Mouse (Mus musculus) intestine, embryonic 15.5 days (tissue): ENCODE measurements around the gene Ypel2. TPM values are rescaled to one million over a fixed set of nuclear protein-coding genes. Genes with fewer than 3 reads are reported as not detected.

Source experiments
- ATAC-seq: fragments of 200-750 bp; cut with Nextera tagmentation; 2 replicates; pipeline ENCODE4 v1.8.0; 2017; ENCODE audit warnings: moderate TSS enrichment, moderate library complexity
- H3K27ac ChIP-seq: fragments of 300-500 bp; sonication (generic); 2 replicates; pipeline ENCODE4 v1.5.1; 2015; ENCODE audit warnings: mild to moderate bottlenecking, inconsistent platforms
- H3K27me3 ChIP-seq: fragments of 300-500 bp; sonication (generic); replicated peaks from 2 replicates; pipeline ENCODE4 v1.6.1; 2015; ENCODE audit warnings: inconsistent platforms
- H3K36me3 ChIP-seq: fragments of 300-500 bp; sonication (generic); 2 replicates; pipeline ENCODE4 v1.6.1; 2015; ENCODE audit warnings: inconsistent platforms
- H3K4me1 ChIP-seq: fragments of 300-500 bp; sonication (generic); replicated peaks from 2 replicates; pipeline ENCODE4 v1.6.1; 2015; ENCODE audit warnings: inconsistent platforms
- H3K4me2 ChIP-seq: fragments of 300-500 bp; sonication (generic); replicated peaks from 2 replicates; pipeline ENCODE4 v1.6.1; 2015; ENCODE audit warnings: mild to moderate bottlenecking, inconsistent platforms
- H3K4me3 ChIP-seq: fragments of 300-500 bp; sonication (generic); replicated peaks from 2 replicates; pipeline ENCODE4 v1.5.1; 2015; ENCODE audit warnings: inconsistent platforms
- H3K9ac ChIP-seq: fragments of 300-500 bp; sonication (generic); 2 replicates; pipeline ENCODE4 v1.6.1; 2015; ENCODE audit warnings: inconsistent platforms
- H3K9me3 ChIP-seq: fragments of 300-500 bp; sonication (generic); 2 replicates; pipeline ENCODE4 v1.6.1; 2016; ENCODE audit warnings: inconsistent platforms
- WGBS: fragments of 180-500 bp; shearing (Covaris S2); methylation state at CpG from one replicate; pipeline ENCODE4 v1.1.7; 2015; 5-methylcytosine and 5-hydroxymethylcytosine counted together
- polyA plus RNA-seq: library from polyadenylated mRNA; unstranded; fragments of >200 nt; fragmentation: Nextera tagmentation; extraction: Ambion mirVana; gene quantifications from 2 replicates; pipeline ENCODE4 v1.2.1, GENCODE M21; 2015

Gene Ypel2
- polyA plus RNA-seq, 1 experiment from 2014 or later: 7.5 TPM

DNA sequence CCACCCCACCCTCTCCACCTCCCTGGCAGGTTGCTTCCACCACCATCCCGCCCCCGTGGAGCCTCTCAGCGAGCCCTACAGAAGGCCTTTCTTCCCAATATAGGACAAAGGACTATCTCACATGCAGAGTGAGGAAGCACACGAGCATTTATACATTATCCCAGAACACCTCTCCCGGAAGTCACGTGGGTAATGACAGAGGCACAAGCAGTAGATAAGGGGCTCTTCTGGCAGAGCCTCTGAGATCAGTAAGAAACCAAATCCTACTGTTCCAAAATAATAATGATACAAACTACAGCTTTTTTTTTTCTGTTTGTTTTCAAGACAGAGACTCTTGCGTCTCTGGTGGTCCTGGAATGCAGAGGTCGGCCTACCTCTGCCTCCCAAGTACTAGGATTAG, 51.6 kb downstream of the Ypel2 start:
- H3K9ac ChIP-seq: no peak overlapping the region
- no peak overlapping the region for H3K4me2 ChIP-seq
- H3K27me3 ChIP-seq: no peaks in the 10 kb centered on the region
- 88% methylated on average over 8 of the region's 8 CpGs for WGBS
- H3K36me3 ChIP-seq: 0 out of 2 replicates have a peak, but pooled peaks cover 5% of the 10 kb centered on the region
- H3K4me1 ChIP-seq: peaks cover 9% of the 10 kb centered on the region; the same call in 1 of the 2 replicates
- no peaks in the 10 kb centered on the region for H3K9me3 ChIP-seq
- ATAC-seq: no peak
- no peak overlapping the region for H3K27ac ChIP-seq
- no peak overlapping the region for H3K4me3 ChIP-seq

- Histone ChIP-seq H3K4me1 (peaks cover 7% of the 10 kb centered on the region; the same call in 1 of the 2 replicates), H3K27ac (no peak overlapping the region), H3K36me3 (0 out of 2 replicates have a peak, but pooled peaks cover 5% of the 10 kb centered on the region), H3K4me3 (no peak overlapping the region), H3K9me3 (no peaks in the 10 kb centered on the region), H3K27me3 (no peaks in the 10 kb centered on the region), H3K4me2 (no peak overlapping the region), H3K9ac (no peak overlapping the region)
- ATAC-seq: no peak
- WGBS: 79% methylated on average over 6 of the region's 6 CpGs
Observed at GRCm38 (mm10) chr11:86939503-86939902, 54.0 kb downstream of the Ypel2 start.

- H3K4me2 ChIP-seq: no peak overlapping the region
- no peaks in the 10 kb centered on the region for H3K27me3 ChIP-seq
- WGBS: 88% methylated on average over 3 of the region's 3 CpGs
- H3K27ac ChIP-seq: no peak overlapping the region
- H3K9me3 ChIP-seq: no peaks in the 10 kb centered on the region
- H3K36me3 ChIP-seq: no peaks in the 10 kb centered on the region
- no peak overlapping the region for H3K4me3 ChIP-seq
- H3K4me1 ChIP-seq: peaks cover 3% of the 10 kb centered on the region; the same call in 1 of the 2 replicates
- ATAC-seq: no peak
- H3K9ac ChIP-seq: no peak overlapping the region
Observed at GRCm38 (mm10) chr11:86938551-86938950, 55.0 kb downstream of the Ypel2 start.

GRCm38 (mm10) chr11:86938108-86938507, 55.4 kb downstream of the Ypel2 start:
- Histone ChIP-seq H3K9ac (no peak overlapping the region), H3K9me3 (no peaks in the 10 kb centered on the region), H3K4me1 (peaks cover 3% of the 10 kb centered on the region; the same call in 1 of the 2 replicates), H3K4me3 (no peak overlapping the region), H3K27ac (no peak overlapping the region), H3K27me3 (no peaks in the 10 kb centered on the region), H3K36me3 (no peaks in the 10 kb centered on the region), H3K4me2 (no peak overlapping the region)
- WGBS: 89% methylated on average over 4 of the region's 4 CpGs
- no peak for ATAC-seq

GRCm38 (mm10) chr11:86936938-86937337, 56.6 kb downstream of the Ypel2 start:
- ATAC-seq: no peak
- WGBS: 62% methylated on average over 9 of the region's 9 CpGs
- H3K27ac ChIP-seq: no peak overlapping the region

DNA sequence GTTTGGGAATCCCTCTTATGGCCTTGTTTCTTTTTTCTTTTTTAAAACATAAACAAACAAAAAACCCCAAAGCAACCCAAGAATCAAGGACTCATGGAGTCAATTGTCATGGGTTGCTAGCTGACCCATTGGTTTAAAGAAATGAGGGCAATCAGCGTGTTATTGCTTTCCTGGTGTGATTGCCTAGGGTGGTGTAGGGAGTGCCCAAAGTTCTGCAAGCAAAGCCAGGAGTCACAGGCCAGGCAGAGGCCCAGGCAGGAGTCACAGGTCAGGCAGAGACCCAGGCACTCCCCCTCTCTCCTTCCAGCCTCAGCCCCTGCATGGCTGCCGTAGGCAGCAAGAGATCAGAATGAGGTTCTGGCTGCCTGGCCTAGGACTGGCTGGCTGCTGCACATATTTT, 58.6 kb downstream of the Ypel2 start:
- no peak overlapping the region for H3K4me2 ChIP-seq
- no peak; the same call in 1 of the 2 replicates for ATAC-seq
- no peaks in the 10 kb centered on the region for H3K27me3 ChIP-seq
- no peaks in the 10 kb centered on the region for H3K36me3 ChIP-seq
- no peak overlapping the region for H3K4me3 ChIP-seq
- peaks cover 5% of the 10 kb centered on the region for H3K4me1 ChIP-seq
- no peak overlapping the region for H3K9ac ChIP-seq
- 0 out of 2 replicates have a peak overlapping the region, but pooled peaks have one; percentile 44 for H3K27ac ChIP-seq
- no peaks in the 10 kb centered on the region for H3K9me3 ChIP-seq
- WGBS: 58% methylated on average over 2 of the region's 2 CpGs

More at GRCm38 (mm10) chr11:86936938-86937337, 56.6 kb downstream of the Ypel2 start:
- Histone ChIP-seq H3K4me1 (peaks cover 5% of the 10 kb centered on the region), H3K9ac (no peak overlapping the region), H3K9me3 (no peaks in the 10 kb centered on the region), H3K4me2 (no peak overlapping the region), H3K27me3 (no peaks in the 10 kb centered on the region), H3K4me3 (no peak overlapping the region), H3K36me3 (no peaks in the 10 kb centered on the region)

GRCm38 (mm10) chr11:86932201-86932600, 61.3 kb downstream of the Ypel2 start:
- H3K36me3 ChIP-seq: no peaks in the 10 kb centered on the region
- H3K4me3 ChIP-seq: no peak overlapping the region
- no peak overlapping the region for H3K4me2 ChIP-seq
- H3K9ac ChIP-seq: no peak overlapping the region
- H3K27ac ChIP-seq: no peak overlapping the region
- no peaks in the 10 kb centered on the region for H3K27me3 ChIP-seq
- no peak for ATAC-seq
- H3K4me1 ChIP-seq: peaks cover 5% of the 10 kb centered on the region
- WGBS: 66% methylated on average over 2 of the region's 2 CpGs
- H3K9me3 ChIP-seq: no peaks in the 10 kb centered on the region

DNA sequence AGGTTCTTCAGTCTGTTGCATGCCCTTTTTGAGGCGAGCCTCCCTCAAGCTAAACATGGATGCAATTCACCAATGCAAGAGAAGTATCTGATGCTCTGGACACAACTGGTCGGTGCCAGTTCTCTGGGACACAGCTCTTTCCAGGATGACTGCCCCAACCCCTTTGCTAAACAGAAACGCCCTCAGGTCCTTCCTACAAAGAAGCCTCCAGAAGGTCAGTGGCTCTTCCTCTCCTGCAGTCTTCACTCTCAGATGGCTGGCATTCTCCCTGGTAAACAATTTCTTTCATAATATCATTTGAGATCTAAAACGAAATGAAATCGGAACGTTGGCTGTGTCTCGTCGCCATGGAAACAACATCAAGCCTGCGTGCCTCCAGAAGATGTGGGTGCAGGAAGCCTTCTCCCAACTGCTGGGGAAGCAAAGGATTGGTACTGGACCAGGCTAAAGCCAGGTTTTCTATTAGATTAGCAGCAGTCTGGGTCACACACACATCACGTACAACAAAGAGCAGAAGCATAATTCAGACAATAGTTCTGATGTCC, 62.8 kb downstream of the Ypel2 start:
- ATAC-seq: no peak
- no peak overlapping the region for H3K4me3 ChIP-seq
- no peaks in the 10 kb centered on the region for H3K27me3 ChIP-seq
- 65% methylated on average over 10 of the region's 10 CpGs for WGBS
- no peak overlapping the region for H3K27ac ChIP-seq
- H3K4me1 ChIP-seq: peaks cover 5% of the 10 kb centered on the region
- H3K9ac ChIP-seq: no peak overlapping the region
- no peaks in the 10 kb centered on the region for H3K36me3 ChIP-seq
- H3K4me2 ChIP-seq: no peak overlapping the region
- no peaks in the 10 kb centered on the region for H3K9me3 ChIP-seq

- Histone ChIP-seq H3K4me1 (peaks cover 3% of the 10 kb centered on the region), H3K36me3 (no peaks in the 10 kb centered on the region), H3K4me3 (no peak overlapping the region), H3K9ac (no peak overlapping the region), H3K27me3 (no peaks in the 10 kb centered on the region), H3K9me3 (no peaks in the 10 kb centered on the region), H3K27ac (no peak overlapping the region), H3K4me2 (no peak overlapping the region)
- no peak for ATAC-seq
Observed at GRCm38 (mm10) chr11:86929985-86930384, 63.5 kb downstream of the Ypel2 start.

- Histone ChIP-seq H3K4me3 (no peak overlapping the region), H3K27ac (no peak overlapping the region), H3K9ac (no peak overlapping the region), H3K36me3 (no peaks in the 10 kb centered on the region), H3K4me2 (no peak overlapping the region), H3K4me1 (peaks cover 2% of the 10 kb centered on the region; the same call in 1 of the 2 replicates), H3K9me3 (no peaks in the 10 kb centered on the region), H3K27me3 (no peaks in the 10 kb centered on the region)
- WGBS: 82% methylated on average over 4 of the region's 4 CpGs
- ATAC-seq: no peak
Observed at GRCm38 (mm10) chr11:86929531-86929930, 64.0 kb downstream of the Ypel2 start.

- Histone ChIP-seq H3K4me1 (peaks cover 5% of the 10 kb centered on the region; the same call in 1 of the 2 replicates), H3K27ac (no peak overlapping the region), H3K9me3 (no peaks in the 10 kb centered on the region), H3K4me2 (no peak overlapping the region), H3K27me3 (no peaks in the 10 kb centered on the region), H3K9ac (no peak overlapping the region), H3K36me3 (no peaks in the 10 kb centered on the region), H3K4me3 (no peak overlapping the region)
- 71% methylated on average over 9 of the region's 9 CpGs for WGBS
- no peak for ATAC-seq
Observed at GRCm38 (mm10) chr11:86925085-86925638, 68.3 kb downstream of the Ypel2 start.

DNA sequence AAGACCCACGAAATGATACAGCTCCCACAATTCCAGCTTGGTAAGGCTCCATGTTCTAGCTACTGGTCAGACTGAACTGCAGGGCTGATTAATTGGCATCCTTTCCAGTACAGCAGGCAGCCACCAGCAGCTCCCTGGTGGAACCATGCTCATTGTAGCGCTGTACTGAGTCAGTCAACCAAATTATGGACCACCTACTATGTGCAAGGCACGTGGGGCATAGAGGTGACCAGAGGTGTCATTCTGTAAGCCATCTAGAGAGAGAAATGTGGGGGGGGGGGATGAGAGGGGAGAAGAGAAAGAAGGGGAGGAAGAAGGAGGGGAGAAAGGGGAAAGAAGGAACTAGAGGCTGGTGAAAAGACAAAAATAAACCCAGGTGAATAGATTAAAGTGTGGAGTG, 68.9 kb downstream of the Ypel2 start:
- no peak for ATAC-seq
- WGBS: 79% methylated on average over 3 of the region's 3 CpGs
- H3K4me3 ChIP-seq: no peak overlapping the region

GRCm38 (mm10) chr11:86923654-86924053, 69.9 kb downstream of the Ypel2 start:
- Histone ChIP-seq H3K4me2 (no peak overlapping the region), H3K4me1 (peaks cover 7% of the 10 kb centered on the region; the same call in 1 of the 2 replicates), H3K9me3 (no peaks in the 10 kb centered on the region), H3K9ac (no peak overlapping the region), H3K27me3 (no peaks in the 10 kb centered on the region), H3K27ac (no peak overlapping the region), H3K36me3 (no peaks in the 10 kb centered on the region), H3K4me3 (no peak overlapping the region)
- ATAC-seq: peak; percentile 66
- WGBS: 38% methylated on average over 2 of the region's 2 CpGs

More for the DNA sequence above, 68.9 kb downstream of the Ypel2 start:
- Histone ChIP-seq H3K36me3 (no peaks in the 10 kb centered on the region), H3K27me3 (no peaks in the 10 kb centered on the region), H3K4me1 (peaks cover 7% of the 10 kb centered on the region; the same call in 1 of the 2 replicates), H3K4me2 (no peak overlapping the region), H3K9ac (no peak overlapping the region), H3K27ac (no peak overlapping the region), H3K9me3 (no peaks in the 10 kb centered on the region)
